Mouse (Mus musculus) cerebellum, adult 2 months (tissue): ENCODE measurements around the gene Nusap1.

ENCODE experiments used
- CTCF ChIP-seq: fragments of 200-500 bp; IDR thresholded peaks from 2 replicates; pipeline ENCODE4 v1.5.1; 2011; ENCODE audit warnings: low read depth, mild to moderate bottlenecking, control low read depth, low read length, moderate library complexity, borderline replicate concordance; ENCODE audit not compliant: insufficient read depth
- POLR2A ChIP-seq: fragments of 200-500 bp; IDR thresholded peaks from 2 replicates; pipeline ENCODE4 v1.6.1; 2011; ENCODE audit warnings: low read length, control low read depth, borderline replicate concordance; ENCODE audit not compliant: insufficient read depth

DNA sequence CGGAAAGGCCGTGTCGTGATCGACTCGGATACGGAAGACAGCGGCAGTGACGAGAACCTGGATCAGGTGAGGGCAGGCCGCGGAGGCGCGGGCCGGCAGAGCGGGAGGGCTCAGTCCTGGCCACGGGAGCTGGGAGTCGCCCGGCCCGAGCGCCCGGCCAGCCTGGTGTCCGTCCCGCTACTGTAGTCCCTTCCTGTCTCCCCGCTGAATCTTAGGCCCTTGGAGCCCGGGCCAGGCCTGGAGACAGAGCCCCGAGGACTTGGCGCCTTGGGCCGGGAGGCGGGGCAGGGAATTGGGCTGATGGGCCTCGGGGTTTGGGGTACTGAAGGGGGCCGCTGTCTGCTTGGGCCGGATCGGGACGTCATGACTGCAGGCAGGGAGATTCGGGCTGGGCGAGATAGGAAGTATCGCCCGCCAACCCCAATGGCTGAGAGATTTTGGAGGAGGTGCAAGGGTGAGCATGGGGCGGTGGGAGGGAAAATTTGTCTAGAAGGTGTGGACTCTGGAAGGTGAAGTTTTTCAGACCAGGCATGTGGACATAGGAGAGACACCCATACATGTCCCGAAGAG, 57.2 kb downstream of the Nusap1 start:
- TF ChIP-seq POLR2A (no peak), CTCF (no peak)
